Mouse (Mus musculus): ENCODE results near the gene Gcdh.
A peak's percentile ranks its signal among the peaks of the same experiment; 100 is the strongest.
"Not testable (repeated sequence)": the region's sequence is repeated elsewhere in the genome, so short reads cannot be mapped to it uniquely, and the experiment has no call there.

Gene Gcdh

DNA sequence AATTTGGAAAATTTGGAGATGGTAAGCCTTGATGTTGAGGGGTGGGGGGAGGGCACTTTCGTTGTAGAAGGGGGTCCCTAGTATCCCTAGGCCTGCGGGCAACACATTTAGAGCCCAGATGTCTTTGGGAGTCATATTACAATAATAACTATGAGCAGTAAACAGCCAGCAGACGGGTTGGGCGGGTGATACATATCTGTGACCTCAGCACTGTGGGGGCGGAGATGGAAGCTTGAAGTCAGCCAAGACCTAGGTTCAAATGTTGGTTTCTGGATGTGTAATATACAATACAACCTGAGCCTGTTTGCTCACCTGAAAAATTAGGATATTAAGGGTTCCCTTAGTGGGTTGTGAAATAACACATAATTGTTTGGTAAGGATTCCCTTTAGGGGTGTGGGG lies 16.2 kb upstream of the Gcdh start:
- DNase-seq = no peak

DNA sequence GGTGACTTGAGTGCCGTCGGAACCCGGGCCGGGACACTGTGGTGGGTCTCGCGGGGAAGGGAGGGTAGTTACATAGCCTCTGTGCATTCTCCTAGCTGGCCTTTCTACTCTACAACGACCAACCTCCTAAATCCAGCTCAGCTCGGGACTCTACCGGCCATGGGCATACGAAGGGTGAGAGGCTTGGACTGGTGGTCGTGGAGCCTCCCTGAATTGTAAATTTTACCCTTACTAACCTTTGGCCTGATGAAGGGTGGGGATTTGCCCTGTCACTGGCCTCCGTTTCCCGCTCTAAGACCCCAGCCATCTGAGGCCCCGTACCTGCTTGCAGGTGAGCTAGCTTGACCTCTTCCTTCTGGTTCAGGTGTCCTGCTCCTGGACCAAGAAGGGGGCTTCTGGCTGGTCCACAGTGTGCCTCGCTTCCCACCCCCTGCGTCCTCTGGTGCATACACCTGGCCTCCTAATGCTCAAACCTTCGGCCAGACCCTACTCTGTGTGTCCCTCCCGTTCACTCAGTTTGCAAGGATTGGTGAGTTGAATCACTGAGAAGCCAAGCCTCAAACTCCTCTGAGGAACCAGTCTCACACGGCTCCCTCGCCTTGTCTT lies 15.5 kb upstream of the Gcdh start:
- no peak for DNase-seq

DNA sequence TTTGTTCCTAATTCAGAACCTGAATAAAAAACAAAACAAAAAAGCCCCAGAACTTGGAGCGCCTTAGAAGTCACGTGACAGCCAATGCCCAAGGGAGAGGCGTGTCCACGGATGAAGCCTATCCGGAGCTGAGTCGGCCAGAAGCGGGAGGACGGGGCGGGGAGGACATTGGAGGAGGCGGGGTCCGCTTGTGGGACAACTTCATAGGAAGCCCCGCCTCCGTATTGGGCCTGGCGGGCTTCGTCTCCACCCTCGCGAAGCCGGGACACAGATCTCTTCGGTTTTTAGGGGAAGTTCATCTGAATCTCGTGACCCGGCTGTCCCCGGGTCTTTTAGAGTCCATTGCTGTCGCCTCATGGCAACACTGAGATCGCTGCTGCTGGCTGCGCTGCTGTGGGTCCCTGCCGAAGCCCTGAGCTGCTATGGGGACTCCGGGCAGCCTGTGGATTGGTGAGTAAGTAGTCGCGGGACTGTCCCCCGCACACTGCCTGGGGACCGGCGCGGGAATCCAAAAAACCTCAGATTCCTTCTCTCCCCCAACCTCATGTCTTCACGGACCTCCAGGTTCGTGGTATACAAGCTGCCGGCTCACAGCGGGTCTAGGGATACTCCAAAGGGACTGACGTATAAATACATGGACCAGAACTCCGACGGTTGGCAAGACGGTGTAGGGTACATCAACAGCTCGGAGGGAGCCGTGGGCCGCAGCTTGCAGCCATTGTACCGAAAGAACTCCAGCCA lies 14.9 kb upstream of the Gcdh start, which contains the start of gene Dnase2a:
TSS of gene Dnase2a (plus strand) at position 140 of the 741 bp plus-strand sequence.
- peak; percentile 97 for DNase-seq

DNA sequence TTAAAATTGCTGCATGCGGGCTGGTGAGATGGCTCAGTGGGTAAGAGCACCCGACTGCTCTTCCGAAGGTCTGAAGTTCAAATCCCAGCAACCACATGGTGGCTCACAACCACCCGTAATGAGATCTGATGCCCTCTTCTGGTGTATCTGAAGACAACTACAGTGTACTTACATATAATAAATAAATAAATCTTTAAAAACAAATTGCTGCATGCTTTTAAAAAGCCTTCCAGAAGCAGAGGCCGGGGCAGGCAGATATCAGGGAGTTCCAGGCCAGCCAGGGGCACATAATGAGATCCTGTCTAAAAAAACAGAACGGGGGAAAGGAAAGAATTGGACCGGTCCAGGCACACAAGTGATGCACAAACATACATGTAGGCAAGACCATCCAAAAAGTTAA lies 14.3 kb upstream of the Gcdh start:
- not testable (repeated sequence) for DNase-seq

DNA sequence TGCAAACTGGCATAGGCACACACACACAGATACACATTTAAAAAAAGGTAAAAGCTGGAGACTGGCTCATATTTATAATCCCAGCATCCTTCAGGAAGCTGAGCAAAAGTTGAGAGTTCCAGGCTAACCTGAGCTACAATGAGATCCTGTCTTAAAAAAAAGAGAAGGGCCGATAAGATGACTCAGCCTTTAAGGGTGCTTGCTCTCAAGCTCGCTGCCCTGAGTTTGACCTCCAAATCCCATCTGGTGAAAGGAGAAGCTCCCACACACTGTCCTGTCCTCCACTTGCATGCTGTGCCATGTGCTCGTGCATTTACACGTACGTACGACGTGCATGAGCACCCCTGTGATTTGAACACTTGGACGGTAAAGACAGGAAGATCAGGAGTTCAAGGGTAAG lies 13.8 kb upstream of the Gcdh start:
- DNase-seq = no peak

DNA sequence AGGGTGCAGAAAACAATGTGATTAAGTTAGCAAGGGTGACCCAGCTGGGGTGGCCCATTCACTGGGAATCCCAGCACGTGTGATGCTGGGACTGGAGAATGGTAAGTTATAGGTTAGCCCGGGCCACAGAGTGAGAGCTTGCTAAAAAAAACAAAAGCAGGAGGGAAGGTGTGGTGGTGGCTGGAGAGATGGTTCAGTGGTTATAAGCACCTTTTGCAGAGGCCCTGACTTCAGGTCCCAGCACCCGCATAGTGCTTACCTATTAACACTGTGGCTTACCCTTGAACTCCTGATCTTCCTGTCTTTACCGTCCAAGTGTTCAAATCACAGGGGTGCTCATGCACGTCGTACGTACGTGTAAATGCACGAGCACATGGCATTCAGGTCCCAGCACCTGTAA lies 13.3 kb upstream of the Gcdh start:
- no peak for DNase-seq

DNA sequence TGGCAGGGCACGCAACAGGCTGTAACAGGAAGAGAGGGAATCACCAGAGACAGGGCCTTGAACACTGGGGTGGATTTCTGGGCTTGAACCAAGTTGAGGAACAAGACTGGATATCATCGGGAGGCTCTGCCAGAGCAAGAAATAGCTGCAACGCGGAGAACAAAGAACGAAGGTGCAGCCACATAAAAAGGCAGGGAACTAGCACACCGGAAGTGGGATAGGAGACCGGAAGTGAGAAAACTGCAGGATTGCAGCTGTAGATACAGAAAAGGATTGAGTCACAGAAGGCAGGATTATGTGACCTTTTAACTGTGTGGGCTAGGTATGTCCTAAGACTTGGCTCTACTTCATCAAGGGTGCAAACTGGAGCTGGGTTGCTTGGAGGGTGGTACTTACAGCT lies 10.6 kb upstream of the Gcdh start:
- DNase-seq = no peak

DNA sequence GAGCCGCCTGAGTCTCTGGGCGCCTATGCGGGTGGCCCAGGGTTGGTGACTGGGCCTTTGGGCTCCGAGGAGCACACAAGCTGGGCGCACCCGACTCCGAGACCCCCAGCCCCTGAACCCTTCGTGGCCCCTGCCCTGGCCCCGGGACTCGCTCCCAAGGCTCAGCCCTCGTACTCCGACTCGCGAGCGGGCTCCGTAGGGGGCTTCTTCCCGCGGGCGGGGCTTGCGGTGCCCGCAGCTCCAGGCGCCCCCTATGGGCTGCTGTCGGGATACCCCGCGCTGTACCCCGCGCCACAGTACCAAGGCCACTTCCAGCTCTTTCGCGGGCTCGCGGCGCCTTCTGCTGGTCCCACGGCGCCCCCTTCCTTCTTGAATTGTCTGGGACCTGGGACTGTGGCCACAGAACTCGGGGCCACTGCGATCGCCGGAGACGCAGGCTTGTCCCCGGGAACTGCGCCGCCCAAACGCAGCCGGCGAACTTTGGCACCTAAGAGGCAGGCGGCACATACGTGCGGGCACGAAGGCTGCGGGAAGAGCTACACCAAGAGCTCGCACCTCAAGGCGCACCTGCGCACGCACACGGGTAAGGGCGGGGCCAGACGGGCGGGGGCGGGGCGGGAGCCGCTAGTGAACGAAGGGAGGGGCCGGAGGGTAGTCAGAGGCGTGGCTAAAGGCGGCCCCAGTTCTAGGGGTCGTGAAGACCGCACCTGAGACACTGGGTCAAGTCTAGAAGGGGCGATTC lies 9.4 kb upstream of the Gcdh start:
- peak; percentile 97 for DNase-seq

DNA sequence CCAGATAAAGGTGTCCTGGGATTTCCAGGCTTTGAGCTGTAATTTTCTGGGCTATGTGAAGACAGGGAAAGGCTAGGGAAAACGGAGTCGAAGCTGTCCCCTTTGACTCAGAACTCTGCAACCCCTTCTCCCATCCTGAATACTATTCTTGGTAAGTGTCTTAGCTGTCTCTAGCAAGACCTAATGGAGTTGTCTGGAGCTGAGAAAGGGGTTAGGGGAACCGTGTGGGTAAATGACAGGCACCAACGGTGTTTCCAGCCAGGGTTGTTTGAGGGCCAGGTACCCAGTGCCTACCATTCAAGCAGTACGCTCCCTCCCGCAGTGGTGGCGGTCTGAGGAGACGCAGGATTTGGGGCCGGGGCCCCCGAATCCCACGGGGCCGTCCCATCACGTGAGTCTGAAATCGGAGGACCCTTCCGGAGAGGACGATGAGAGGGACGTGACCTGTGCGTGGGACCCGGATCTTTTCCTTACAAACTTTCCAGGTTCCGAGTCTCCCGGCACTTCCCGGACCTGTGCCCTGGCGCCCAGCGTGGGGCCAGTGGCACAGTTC lies 8.7 kb upstream of the Gcdh start:
- DNase-seq = no peak

DNA sequence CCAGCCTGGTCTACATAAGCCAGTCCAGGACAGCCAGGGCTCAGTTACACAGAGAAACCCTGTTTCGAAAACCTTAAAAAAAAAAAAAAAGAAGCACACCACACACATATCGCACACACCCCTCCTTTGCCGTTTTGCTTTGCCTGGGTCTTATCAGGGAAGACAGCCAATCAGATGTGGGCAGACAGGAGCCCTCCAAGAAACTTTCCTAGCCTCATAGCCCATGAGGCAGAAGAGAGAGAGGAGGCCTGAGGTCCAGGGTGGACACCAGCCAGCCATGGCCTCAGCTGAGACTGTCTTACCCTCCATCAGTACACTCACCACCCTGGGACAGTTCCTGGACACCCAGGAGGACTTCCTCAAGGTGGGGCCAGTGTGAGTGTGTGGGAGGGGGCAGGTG lies 8.0 kb upstream of the Gcdh start, which contains the start of gene Klf1:
TSS of gene Klf1 (plus strand) at position 177 of the 400 bp plus-strand sequence.
- no peak for DNase-seq

DNA sequence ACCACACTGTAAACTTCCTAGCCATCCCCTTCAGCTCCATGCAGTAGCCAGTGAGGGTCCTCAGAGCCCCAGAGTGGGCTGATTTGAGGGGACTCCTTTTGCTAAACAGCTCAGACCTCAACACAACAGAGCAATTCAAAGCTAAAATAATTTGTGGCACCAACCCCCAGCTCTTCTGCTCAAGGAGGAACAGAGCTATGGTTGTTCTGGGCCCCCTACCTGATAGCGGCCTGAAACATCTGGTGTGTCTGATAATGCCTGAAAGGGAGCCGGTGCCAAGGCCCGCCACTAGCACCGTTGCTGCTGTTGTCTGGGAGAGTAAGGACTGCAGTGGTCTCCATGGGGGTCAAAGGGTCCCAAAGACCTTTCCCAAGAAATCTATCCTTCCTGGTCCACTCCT lies 7.3 kb upstream of the Gcdh start:
- DNase-seq = no peak

DNA sequence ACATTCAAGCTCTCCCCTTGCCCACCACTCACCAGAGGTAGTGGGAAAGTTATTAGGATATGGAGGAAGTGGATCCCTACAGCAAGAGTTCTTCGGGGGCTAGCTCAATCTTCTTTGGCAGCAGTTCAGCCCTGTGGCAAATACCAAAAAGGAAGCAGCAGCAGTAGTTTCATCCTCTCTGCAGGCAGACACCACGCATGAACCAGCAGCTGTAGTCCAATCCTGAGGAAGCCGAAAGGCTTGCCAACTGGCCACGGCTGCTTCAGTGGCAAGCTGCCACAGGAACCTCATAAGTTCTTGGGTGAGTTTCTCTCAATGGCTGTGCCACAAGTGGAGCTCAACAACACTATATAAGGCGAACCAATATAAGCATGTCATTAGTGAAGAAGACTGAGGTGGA lies 2.2 kb upstream of the Gcdh start:
- no peak for DNase-seq

DNA sequence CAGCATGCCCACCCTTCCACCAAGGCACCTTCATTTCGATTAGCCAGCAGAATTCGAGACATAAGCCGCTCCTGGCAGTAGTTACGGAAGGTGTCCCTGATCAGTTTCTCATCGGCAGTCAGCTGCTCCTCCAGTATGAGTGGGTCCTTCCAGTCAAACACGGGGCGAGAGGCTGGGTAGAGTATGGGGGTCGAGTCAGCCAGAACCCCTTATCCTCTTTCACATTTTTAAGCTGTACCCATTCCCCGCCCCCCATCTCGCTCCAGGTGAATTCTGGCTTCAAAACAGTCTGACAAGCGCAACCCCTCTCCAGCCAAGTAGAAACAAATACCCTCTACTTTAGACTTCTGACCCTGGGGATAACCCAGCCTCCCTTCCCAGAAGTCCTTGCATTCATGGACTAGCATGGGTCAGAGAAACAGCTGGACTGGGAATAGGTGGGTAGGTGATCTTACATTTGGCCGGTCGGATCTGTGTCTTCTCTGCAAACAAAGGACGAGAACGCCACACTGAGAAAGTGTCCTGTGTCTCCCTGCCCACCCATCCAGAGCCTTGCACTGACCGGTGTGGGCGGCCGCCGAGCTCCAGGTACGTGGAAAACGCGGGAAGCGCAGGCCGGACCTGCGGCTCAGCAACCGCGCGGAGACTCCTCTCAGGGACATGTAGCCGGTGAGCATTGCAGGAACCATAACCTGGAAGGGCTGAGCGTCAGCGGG lies 570 bp downstream of the Gcdh start:
- peak; percentile 74 for DNase-seq

DNA sequence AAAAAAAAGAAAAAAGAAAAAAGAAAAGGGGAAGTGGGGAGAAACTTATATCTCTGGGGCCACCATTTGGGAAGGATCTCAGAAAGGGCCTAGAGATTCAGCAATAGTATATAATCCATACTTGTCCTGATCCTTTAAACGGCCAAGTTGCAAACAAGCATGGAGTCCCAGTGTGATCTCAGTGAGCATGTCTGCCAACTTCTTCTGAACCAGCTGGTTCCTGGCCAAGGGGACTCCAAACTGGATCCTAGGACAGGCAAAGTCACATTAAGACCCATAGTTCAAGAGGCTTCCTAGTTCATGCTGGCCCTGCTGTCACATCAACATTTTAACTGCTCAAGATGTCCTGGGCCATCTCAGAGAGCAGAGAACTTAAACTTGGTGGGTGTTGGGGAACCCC lies 4.6 kb downstream of the Gcdh start:
- DNase-seq = no peak

DNA sequence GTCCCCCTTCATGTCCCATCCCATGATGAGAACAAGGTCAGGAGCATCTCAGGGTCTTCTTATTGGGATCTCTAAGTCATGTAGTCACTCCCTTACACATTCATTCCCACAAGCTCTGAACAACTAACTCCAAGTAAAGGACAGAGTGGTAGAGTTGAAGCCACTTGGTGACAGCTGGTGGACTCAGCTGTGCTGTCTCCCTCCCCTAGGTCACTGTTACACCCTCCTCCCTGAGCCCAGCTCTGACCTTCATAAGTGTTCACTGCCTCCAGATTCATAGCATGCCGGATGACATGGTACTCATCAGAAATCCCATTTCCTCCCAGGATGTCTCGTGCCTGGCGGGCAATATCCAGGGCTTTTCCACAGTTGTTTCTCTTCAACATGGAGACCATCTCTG lies 5.4 kb downstream of the Gcdh start:
- no peak for DNase-seq

DNA sequence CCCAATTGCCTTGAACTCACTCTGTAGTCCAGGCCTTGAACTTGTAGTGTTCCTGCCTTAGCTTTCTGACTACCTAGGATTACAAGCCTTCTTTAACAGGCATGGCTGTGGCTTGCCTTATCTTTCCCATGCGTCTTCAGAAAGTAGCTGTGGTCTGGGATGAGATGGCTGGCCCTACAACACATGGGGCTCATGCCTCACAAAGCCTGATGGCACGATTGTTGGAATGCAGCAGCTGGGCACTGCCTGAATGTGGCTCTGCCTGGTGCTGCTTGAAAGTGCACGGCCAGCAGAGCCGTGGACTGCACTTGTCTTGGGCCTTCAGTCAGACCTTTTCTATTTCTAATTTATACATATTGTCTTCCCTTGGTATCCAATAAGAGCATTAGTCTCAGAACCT lies 9.0 kb downstream of the Gcdh start:
- DNase-seq = no peak

DNA sequence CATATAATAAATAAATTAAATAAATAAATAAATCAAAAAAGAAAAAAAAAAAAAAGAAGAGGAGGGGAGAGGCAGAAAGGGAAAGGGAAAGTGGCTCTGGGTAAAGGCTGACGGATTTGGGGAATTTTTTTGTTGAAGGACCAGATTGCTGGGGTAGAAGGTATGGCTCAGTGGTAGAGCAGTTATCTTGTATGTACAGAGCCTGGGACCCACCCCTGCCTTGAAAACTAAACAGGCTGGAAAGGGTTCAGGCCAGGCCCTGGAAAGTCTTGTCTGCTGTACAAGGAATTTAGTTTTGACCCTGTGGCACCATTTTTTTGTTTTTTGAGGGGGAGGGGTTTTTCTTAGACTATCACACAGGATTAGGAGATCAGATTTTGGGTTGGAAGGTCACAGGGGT lies 14.8 kb downstream of the Gcdh start:
- DNase-seq = no peak

DNA sequence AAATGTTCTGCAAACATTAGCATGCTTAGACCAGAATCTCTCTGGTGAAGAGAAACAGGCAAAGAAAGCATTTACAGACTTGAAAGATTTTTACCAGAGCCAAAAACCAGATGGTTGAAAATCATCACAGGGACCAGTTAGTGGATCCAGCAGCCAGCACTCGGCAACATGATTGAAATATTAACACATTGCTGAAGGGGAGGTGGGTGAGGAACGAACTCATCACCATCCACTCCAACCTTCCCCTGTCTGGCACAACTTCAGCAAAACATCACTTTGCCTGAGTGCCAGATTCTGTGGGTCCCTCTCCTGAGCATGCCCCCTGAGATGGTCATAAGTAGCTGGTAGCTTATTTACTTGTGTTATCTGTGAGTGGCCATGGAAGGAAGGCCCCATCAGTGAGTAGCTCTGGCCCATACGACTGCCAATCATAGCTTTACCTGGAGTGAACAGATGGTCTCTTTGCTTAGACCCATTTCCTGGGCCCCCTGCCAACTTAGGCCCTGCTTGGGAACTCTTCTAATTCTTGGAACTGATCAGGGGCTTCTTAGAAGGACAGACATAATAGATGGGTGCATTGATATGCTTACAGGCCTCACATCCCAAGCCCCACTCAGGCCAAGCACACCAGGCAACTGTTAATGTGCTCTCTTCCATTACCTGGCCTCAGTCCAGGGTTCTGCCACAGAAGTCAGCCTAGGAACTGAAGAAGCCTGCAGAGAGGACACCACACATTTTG lies 16.3 kb downstream of the Gcdh start:
- DNase-seq = no peak

DNA sequence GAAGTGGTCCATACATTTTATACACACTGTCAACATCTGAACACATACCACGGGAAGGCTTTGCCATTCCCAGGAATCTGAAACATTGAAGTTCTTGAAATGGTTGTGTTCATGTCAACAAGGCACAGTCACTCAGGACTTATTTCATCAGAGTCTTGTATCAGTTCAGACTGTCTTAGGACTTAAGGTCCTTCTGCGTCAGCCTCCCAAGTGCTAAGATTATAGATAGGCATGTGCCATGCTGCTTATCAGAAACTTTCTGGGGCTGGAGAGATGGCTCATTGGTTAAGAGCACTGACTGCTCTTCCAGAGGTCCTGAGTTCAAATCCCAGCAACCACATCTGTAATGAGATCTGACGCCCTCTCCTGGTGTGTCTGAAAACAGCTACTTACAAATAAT lies 19.4 kb downstream of the Gcdh start:
- no peak for DNase-seq

DNA sequence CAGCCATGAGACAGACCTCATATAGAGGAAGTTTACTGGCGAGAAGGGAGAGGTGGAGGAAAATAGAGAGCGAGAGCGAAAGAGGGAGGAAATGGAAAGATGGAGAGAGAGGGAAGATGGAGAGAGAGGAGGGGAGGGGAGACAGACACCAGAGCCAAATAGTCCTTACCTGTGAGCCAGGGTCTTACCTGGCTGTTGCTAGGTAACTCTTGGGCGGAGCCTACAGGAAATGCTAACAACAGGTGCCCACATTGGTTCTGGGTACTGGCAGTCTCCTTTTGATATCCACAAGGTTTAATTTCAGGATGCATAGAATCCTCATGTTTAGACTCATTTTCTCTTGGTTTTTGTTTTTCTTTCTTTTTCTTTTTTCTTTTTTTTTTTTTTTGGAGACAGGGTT lies 20.7 kb downstream of the Gcdh start:
- DNase-seq = no peak

DNA sequence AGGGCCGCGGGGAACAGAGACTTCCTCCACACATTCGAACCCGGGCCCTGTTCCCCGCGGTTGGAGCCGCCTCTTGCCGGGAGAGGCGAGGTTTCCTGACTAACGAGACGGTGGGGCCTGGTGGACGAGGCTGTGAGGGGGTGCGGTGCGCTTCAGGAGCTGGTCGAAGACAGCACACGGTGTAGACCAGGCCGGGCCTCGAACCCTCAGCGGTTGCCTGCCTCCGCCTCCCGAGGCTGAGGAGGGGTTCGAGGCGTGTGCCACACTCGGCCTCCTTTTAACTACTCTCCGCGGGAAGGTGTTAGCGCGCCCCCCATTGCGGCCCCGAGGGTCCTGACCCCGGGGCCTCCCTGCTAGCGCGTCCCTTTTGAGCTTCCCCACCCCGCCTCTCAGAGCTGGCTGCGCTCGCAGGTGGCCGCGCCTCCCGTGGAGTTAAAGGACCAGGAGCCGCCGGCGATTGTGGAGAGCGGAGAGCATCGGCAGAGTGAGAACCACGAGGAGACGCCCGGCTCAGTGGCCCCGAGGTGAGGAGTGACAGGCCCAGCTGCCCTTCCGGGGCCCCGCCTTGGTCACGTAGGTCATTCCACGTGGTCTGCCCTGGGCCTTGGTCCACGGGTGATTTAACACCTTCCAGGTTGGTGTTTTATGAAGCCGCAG lies 21.3 kb downstream of the Gcdh start:
- peak; percentile 40 for DNase-seq
